Mouse (Mus musculus): Measurements from ENCODE around the gene Magi1. TPM values are rescaled to one million over a fixed set of nuclear protein-coding genes. Genes with fewer than 3 reads are reported as not detected.

The Magi1 gene
- total and polyA plus RNA-seq, 3 experiments: 4.1 to 16.5 (median 14.0) TPM

DNA sequence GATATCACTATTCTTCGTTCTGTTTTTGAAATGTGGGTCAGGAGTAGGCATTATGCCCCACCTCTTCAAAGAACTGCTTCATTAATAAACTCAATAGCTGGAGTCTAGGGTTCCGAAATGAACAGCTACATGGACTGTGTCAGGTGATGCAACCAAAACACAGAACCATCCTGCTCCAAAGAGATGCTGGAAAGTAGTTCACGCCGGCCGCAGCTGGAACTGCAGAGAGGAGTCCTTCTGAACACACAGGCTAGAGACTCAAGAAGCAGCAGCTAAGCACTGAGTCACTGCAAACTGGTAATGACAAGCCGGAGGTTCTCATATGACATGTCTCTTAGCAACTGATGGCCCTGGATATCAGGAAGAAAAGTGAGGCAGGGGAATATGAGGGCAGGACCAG, 57.5 kb downstream of the Magi1 start:
- WGBS: 34% methylated on average over 6 of the region's 6 CpGs
- Histone ChIP-seq H3K4me1 (ENCODE audit: control insufficient read depth, insufficient read depth, low read length) (peaks cover 22% of the 10 kb centered on the region), H3K27ac (peak overlapping the region; percentile 61), H3K27me3 (ENCODE audit: control insufficient read depth, insufficient read depth, low read length) (no peaks in the 10 kb centered on the region), H3K79me2 (replicated peaks; ENCODE audit: control insufficient read depth, insufficient read depth, low read length) (0 out of 2 replicates have a peak, but pooled peaks cover 2% of the 10 kb centered on the region), H3K9ac (ENCODE audit: low read depth, low read length) (no peak overlapping the region), H3K4me3 (peak overlapping the region; percentile 0; the same call in 1 of the 2 replicates), H3K36me3 (ENCODE audit: control insufficient read depth, insufficient read depth, low read length) (peaks cover 3% of the 10 kb centered on the region; the same call in 1 of the 2 replicates)
- TF ChIP-seq CTCF (IDR thresholded peaks at IDR 0.05) (0 out of 2 replicates have a peak, but pooled peaks have one; percentile 23), EP300 (IDR thresholded peaks at IDR 0.05; ENCODE audit: insufficient read depth, low read depth, low read length) (no peak)
- intact Hi-C loops (cut with DNase I): loop anchor here (2.0 to 5.0 kb wide), 2 partner anchors 39 to 57 kb away; partner anchors contain the start of gene Magi1
- DNase-seq: no peak

DNA sequence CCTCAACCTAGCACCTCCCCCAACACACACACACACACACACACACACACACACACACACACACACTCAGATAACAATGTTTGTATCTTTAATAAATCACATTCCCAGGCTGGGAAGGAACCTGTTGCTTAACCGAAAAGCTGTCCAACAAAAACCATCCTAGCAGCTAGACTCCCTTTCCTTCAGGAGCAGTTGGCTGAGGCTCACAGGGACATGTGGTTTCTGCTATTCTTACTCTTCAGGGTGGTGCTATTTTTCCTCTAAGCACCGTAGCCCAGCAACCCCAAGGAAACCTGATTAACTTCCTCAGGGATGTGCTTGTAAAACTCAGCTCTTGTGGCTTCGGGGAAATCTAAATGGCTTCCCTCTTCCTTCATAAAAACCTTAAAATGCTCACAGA, 57.9 kb downstream of the Magi1 start:
- Histone ChIP-seq H3K36me3 (ENCODE audit: control insufficient read depth, insufficient read depth, low read length) (peaks cover 3% of the 10 kb centered on the region; the same call in 1 of the 2 replicates), H3K27me3 (ENCODE audit: control insufficient read depth, insufficient read depth, low read length) (no peaks in the 10 kb centered on the region), H3K27ac (peak overlapping the region; percentile 61), H3K4me1 (ENCODE audit: control insufficient read depth, insufficient read depth, low read length) (peaks cover 21% of the 10 kb centered on the region), H3K79me2 (replicated peaks; ENCODE audit: control insufficient read depth, insufficient read depth, low read length) (0 out of 2 replicates have a peak, but pooled peaks cover 2% of the 10 kb centered on the region), H3K4me3 (peak overlapping the region; percentile 0; the same call in 1 of the 2 replicates), H3K9ac (ENCODE audit: low read depth, low read length) (no peak overlapping the region; the same call in 1 of the 2 replicates)
- 5% methylated on average over 3 of the region's 3 CpGs for WGBS
- peak; percentile 79; the same call in 1 of the 2 replicates for TF ChIP-seq EP300 (IDR thresholded peaks at IDR 0.05; ENCODE audit: insufficient read depth, low read depth, low read length)
- TF ChIP-seq POLR2A (IDR thresholded peaks at IDR 0.05; ENCODE audit: insufficient read depth, low read depth, low read length): no peak
- DNase-seq: peak in 1 of 2 experiments; percentile 74
- intact Hi-C loops (cut with DNase I): loop anchor here (2.0 to 5.0 kb wide), 2 partner anchors 39 to 57 kb away; partner anchors contain the start of gene Magi1

DNA sequence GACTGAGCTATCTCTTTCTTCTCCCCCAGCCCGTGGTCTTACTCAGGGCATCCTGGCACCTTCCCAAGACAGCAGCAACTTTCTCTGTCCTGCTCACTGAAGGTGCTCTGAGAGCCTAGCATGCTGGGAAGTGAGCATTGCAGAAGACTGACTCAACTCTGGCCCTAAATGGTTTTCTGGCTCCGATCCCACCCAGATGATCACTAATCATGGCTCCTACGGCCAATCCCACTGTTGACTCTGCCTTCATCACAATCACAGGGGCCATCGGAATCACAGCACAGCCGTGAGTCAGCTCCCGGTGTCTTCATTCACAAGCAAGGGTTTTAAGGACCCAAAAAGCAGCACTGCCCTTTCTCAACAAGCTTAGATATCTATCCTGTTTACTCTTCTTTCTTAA, 58.6 kb downstream of the Magi1 start:
- 32% methylated on average over 6 of the region's 6 CpGs for WGBS
- intact Hi-C loops (cut with DNase I): loop anchor here (5.0 kb wide), 1 partner anchor 38 kb away; no protein-coding TSS in a partner anchor
- no peaks in the 10 kb centered on the region for H3K27me3 ChIP-seq (ENCODE audit: control insufficient read depth, insufficient read depth, low read length)
- no peak overlapping the region for H3K9ac ChIP-seq (ENCODE audit: low read depth, low read length)
- H3K4me3 ChIP-seq: no peak overlapping the region
- TF ChIP-seq POLR2A (IDR thresholded peaks at IDR 0.05; ENCODE audit: insufficient read depth, low read depth, low read length) (no peak), EP300 (IDR thresholded peaks at IDR 0.05; ENCODE audit: insufficient read depth, low read depth, low read length) (no peak), CTCF (IDR thresholded peaks at IDR 0.05) (no peak)
- peak overlapping the region; percentile 60 for H3K27ac ChIP-seq
- peaks cover 16% of the 10 kb centered on the region for H3K4me1 ChIP-seq (ENCODE audit: control insufficient read depth, insufficient read depth, low read length)
- peak in 1 of 2 experiments; percentile 34 for DNase-seq
- 0 out of 2 replicates have a peak, but pooled peaks cover 2% of the 10 kb centered on the region for H3K79me2 ChIP-seq (replicated peaks; ENCODE audit: control insufficient read depth, insufficient read depth, low read length)
- peaks cover 3% of the 10 kb centered on the region; the same call in 1 of the 2 replicates for H3K36me3 ChIP-seq (ENCODE audit: control insufficient read depth, insufficient read depth, low read length)

DNA sequence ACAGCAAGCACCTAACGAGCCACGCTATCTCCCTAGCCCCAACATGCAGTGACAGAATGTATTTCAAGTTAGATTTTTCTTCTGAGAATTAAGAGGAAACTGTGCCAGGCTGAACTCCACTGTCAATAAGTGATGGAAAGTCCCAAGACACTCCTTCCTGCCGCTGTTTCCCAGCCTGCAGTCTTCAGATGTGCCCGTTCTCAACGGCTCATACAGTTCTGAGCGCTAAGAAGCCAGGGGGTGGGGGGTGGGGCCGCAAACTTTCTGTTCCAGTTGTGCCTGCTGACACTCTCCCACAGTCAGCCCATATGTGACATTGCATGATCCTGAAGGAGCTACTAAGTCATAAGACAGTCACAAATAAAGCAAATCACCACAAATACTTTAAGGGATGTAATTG, 61.5 kb downstream of the Magi1 start:
- peaks cover 21% of the 10 kb centered on the region for H3K4me1 ChIP-seq (ENCODE audit: control insufficient read depth, insufficient read depth, low read length)
- H3K27me3 ChIP-seq (ENCODE audit: control insufficient read depth, insufficient read depth, low read length): no peaks in the 10 kb centered on the region
- TF ChIP-seq CTCF (IDR thresholded peaks at IDR 0.05): no peak
- TF ChIP-seq POLR2A (IDR thresholded peaks at IDR 0.05; ENCODE audit: insufficient read depth, low read depth, low read length): no peak
- H3K27ac ChIP-seq: no peak overlapping the region
- 50% methylated on average over 7 of the region's 7 CpGs for WGBS
- H3K4me3 ChIP-seq: no peak overlapping the region
- H3K9ac ChIP-seq (ENCODE audit: low read depth, low read length): no peak overlapping the region
- peaks cover 6% of the 10 kb centered on the region; the same call in 1 of the 2 replicates for H3K36me3 ChIP-seq (ENCODE audit: control insufficient read depth, insufficient read depth, low read length)
- DNase-seq: no peak
- intact Hi-C loops (cut with DNase I): no loop called here
- H3K79me2 ChIP-seq (replicated peaks; ENCODE audit: control insufficient read depth, insufficient read depth, low read length): 0 out of 2 replicates have a peak, but pooled peaks cover 2% of the 10 kb centered on the region

DNA sequence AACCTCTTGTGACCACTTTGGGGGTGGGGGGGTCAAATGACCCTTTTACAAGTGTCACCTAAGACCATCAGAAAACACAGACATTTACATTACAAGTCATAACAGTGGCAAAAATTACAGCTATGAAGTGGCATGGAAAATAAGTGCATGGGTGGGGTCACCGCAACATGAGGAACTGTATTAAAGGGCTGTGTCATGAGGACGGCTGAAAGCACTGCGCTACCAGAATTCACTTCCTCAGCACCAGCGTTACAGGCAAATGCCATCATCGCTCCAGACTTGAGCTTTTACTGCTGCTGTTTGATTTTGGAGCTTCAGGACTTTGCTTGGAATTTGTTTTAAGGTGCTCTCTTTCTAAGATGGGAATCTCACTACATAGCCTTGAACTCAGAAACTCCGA, 62.0 kb downstream of the Magi1 start:
- intact Hi-C loops (cut with DNase I): no loop called here
- Histone ChIP-seq H3K27ac (no peak overlapping the region), H3K4me1 (ENCODE audit: control insufficient read depth, insufficient read depth, low read length) (peaks cover 21% of the 10 kb centered on the region), H3K9ac (ENCODE audit: low read depth, low read length) (no peak overlapping the region), H3K36me3 (ENCODE audit: control insufficient read depth, insufficient read depth, low read length) (peaks cover 6% of the 10 kb centered on the region; the same call in 1 of the 2 replicates), H3K27me3 (ENCODE audit: control insufficient read depth, insufficient read depth, low read length) (no peaks in the 10 kb centered on the region), H3K79me2 (replicated peaks; ENCODE audit: control insufficient read depth, insufficient read depth, low read length) (0 out of 2 replicates have a peak, but pooled peaks cover 2% of the 10 kb centered on the region), H3K4me3 (no peak overlapping the region)
- WGBS: 74% methylated on average over 6 of the region's 6 CpGs
- DNase-seq: no peak
- TF ChIP-seq POLR2A (IDR thresholded peaks at IDR 0.05; ENCODE audit: insufficient read depth, low read depth, low read length) (no peak), EP300 (IDR thresholded peaks at IDR 0.05; ENCODE audit: insufficient read depth, low read depth, low read length) (no peak)

DNA sequence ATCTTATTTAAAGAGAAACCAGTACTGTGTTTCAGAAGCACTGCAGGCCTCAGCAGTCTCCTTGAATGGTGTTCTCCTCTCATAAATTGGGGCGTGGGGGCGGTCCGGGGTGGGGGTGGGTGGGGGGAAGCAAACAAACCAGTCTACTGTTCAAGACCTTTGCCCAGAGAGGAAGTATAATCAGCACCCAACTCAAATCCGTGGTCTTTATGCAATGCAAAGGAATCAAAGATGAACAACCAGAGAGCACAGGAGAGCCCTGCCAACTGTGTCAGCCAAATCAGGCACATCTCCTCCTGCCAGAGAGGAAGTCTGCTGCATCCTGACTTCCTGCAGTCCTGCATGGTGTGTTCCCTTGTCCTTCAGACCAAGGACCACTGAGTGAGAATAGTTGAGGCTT, 65.6 kb downstream of the Magi1 start:
- TF ChIP-seq CTCF (IDR thresholded peaks at IDR 0.05): no peak
- peak; percentile 90 for TF ChIP-seq EP300 (IDR thresholded peaks at IDR 0.05; ENCODE audit: insufficient read depth, low read depth, low read length)
- TF ChIP-seq POLR2A (IDR thresholded peaks at IDR 0.05; ENCODE audit: insufficient read depth, low read depth, low read length): peak; percentile 34; the same call in 1 of the 2 replicates
- intact Hi-C loops (cut with DNase I): no loop called here
- no peaks in the 10 kb centered on the region for H3K79me2 ChIP-seq (replicated peaks; ENCODE audit: control insufficient read depth, insufficient read depth, low read length)
- H3K4me3 ChIP-seq: no peak overlapping the region
- peak in 1 of 2 experiments; percentile 43 for DNase-seq
- H3K4me1 ChIP-seq (ENCODE audit: control insufficient read depth, insufficient read depth, low read length): peaks cover 7% of the 10 kb centered on the region
- 38% methylated on average over 4 of the region's 4 CpGs for WGBS
- peaks cover 3% of the 10 kb centered on the region for H3K36me3 ChIP-seq (ENCODE audit: control insufficient read depth, insufficient read depth, low read length)
- no peak overlapping the region for H3K9ac ChIP-seq (ENCODE audit: low read depth, low read length)
- no peaks in the 10 kb centered on the region for H3K27me3 ChIP-seq (ENCODE audit: control insufficient read depth, insufficient read depth, low read length)
- peak overlapping the region; percentile 15; the same call in 1 of the 2 replicates for H3K27ac ChIP-seq
